Mouse (Mus musculus): ENCODE data around the gene Cfap54. TPM values are rescaled to one million over a fixed set of nuclear protein-coding genes. Genes with fewer than 3 reads are reported as not detected.

Gene Cfap54
- polyA plus RNA-seq, 2 experiments, result 0.25 to 0.35 TPM

- Histone ChIP-seq H3K4me1 (ENCODE audit: control insufficient read depth, insufficient read depth, low read length) (peaks cover 16% of the 10 kb centered on the region), H3K27ac (replicated peaks; ENCODE audit: low read depth, low read length) (no peak overlapping the region), H3K27me3 (ENCODE audit: control insufficient read depth, insufficient read depth, low read length) (no peaks in the 10 kb centered on the region), H3K4me2 (replicated peaks; ENCODE audit: low read depth, low read length, severe bottlenecking) (no peak overlapping the region), H3K9ac (ENCODE audit: low read depth, low read length, severe bottlenecking) (no peak overlapping the region), H3K4me3 (replicated peaks; ENCODE audit: low read length) (no peak overlapping the region), H3K9me3 (ENCODE audit: control insufficient read depth, low read length) (no peaks in the 10 kb centered on the region), H3K36me3 (ENCODE audit: control insufficient read depth, insufficient read depth, low read length) (no peaks in the 10 kb centered on the region)
- TF ChIP-seq POLR2A (IDR thresholded peaks at IDR 0.05; ENCODE audit: borderline replicate concordance, extremely low read depth, insufficient read depth, insufficient read length), result no peak
- DNase-seq (ENCODE audit: low spot score) (peak; percentile 12), ATAC-seq (ENCODE audit: low FRiP score, low read depth) (no peak)
- 17% methylated on average over 5 of the region's 5 CpGs for WGBS
Observed at GRCm38 (mm10) chr10:92934506-92934905, 146.9 kb downstream of the Cfap54 start.

DNA sequence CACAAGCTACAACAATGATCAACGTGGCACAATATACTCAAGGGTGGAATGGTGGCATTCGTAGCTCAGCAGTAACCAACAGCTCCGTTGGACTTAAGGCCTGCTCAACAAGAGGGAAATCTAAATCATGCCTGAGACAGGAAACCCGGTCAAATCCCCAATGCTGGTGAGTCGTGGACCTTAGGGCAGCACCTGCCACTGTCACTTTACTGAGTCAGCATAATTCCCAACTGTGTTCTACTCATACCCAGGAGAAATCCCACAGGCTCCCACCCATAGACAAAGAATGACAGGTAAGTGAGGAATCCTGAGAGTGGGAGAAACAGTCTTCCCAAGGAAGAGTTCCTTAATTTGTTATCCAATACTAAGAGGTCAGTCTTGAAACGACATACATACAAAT lies 147.8 kb downstream of the Cfap54 start:
- no peaks in the 10 kb centered on the region for H3K27me3 ChIP-seq (ENCODE audit: control insufficient read depth, insufficient read depth, low read length)
- ATAC-seq (ENCODE audit: low FRiP score, low read depth) (no peak), DNase-seq (ENCODE audit: low spot score) (no peak)
- H3K9me3 ChIP-seq (ENCODE audit: control insufficient read depth, low read length), result no peaks in the 10 kb centered on the region
- 76% methylated on average over 6 of the region's 6 CpGs for WGBS
- no peak overlapping the region for H3K4me2 ChIP-seq (replicated peaks; ENCODE audit: low read depth, low read length, severe bottlenecking)
- H3K9ac ChIP-seq (ENCODE audit: low read depth, low read length, severe bottlenecking), result no peak overlapping the region
- no peak overlapping the region for H3K4me3 ChIP-seq (replicated peaks; ENCODE audit: low read length)
- no peak for TF ChIP-seq POLR2A (IDR thresholded peaks at IDR 0.05; ENCODE audit: borderline replicate concordance, extremely low read depth, insufficient read depth, insufficient read length)
- H3K27ac ChIP-seq (replicated peaks; ENCODE audit: low read depth, low read length), result no peak overlapping the region
- no peaks in the 10 kb centered on the region for H3K36me3 ChIP-seq (ENCODE audit: control insufficient read depth, insufficient read depth, low read length)
- H3K4me1 ChIP-seq (ENCODE audit: control insufficient read depth, insufficient read depth, low read length), result peaks cover 12% of the 10 kb centered on the region

DNA sequence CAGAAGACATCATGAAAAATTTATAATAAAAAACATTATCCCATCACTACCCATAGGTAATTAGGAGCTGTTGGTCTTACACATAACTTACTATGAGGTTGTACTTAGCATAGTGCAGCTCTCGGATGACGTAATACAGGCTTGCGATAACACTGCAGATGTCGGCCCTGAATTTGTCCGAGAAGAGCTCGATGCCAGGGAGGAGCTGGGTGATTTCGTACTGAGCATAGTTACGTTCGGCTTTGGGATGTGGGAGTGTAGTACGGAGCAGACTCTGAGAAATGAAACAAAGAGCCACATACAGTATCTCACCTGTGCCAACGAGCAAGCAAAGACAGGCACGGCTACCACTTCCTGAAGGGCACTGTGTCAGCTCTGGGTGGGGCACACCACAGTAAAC lies 149.0 kb downstream of the Cfap54 start:
- ATAC-seq (ENCODE audit: low FRiP score, low read depth) (no peak), DNase-seq (ENCODE audit: low spot score) (no peak)
- Histone ChIP-seq H3K4me1 (ENCODE audit: control insufficient read depth, insufficient read depth, low read length) (peaks cover 1% of the 10 kb centered on the region; the same call in 1 of the 2 replicates), H3K4me2 (replicated peaks; ENCODE audit: low read depth, low read length, severe bottlenecking) (no peak overlapping the region), H3K9me3 (ENCODE audit: control insufficient read depth, low read length) (no peaks in the 10 kb centered on the region), H3K27me3 (ENCODE audit: control insufficient read depth, insufficient read depth, low read length) (no peaks in the 10 kb centered on the region), H3K27ac (replicated peaks; ENCODE audit: low read depth, low read length) (no peak overlapping the region), H3K36me3 (ENCODE audit: control insufficient read depth, insufficient read depth, low read length) (no peaks in the 10 kb centered on the region), H3K9ac (ENCODE audit: low read depth, low read length, severe bottlenecking) (no peak overlapping the region), H3K4me3 (replicated peaks; ENCODE audit: low read length) (no peak overlapping the region)
- WGBS, result 92% methylated on average over 12 of the region's 12 CpGs
- TF ChIP-seq POLR2A (IDR thresholded peaks at IDR 0.05; ENCODE audit: borderline replicate concordance, extremely low read depth, insufficient read depth, insufficient read length), result no peak

DNA sequence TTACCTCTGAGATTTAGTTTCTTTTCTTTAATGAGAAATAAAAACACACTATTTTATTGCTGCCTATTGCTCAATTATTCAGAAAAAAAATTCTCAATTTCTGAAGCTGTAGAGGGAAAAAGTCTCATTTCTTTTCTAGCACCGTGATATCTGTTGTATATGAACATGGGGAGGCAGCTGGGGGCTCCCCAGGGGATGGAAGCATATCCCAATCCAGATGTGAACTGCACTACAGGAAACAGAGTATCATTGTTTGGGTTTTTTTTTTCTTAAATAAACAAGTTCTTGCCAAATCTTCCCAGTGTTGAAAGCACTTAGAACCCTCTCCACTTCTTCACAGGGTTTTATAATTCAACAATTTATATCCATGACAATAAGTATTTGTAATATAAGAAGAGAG lies 151.4 kb downstream of the Cfap54 start:
- Histone ChIP-seq H3K9ac (ENCODE audit: low read depth, low read length, severe bottlenecking) (no peak overlapping the region), H3K36me3 (ENCODE audit: control insufficient read depth, insufficient read depth, low read length) (no peaks in the 10 kb centered on the region), H3K9me3 (ENCODE audit: control insufficient read depth, low read length) (no peaks in the 10 kb centered on the region), H3K4me2 (replicated peaks; ENCODE audit: low read depth, low read length, severe bottlenecking) (no peak overlapping the region), H3K4me1 (ENCODE audit: control insufficient read depth, insufficient read depth, low read length) (no peaks in the 10 kb centered on the region), H3K27ac (replicated peaks; ENCODE audit: low read depth, low read length) (no peak overlapping the region), H3K27me3 (ENCODE audit: control insufficient read depth, insufficient read depth, low read length) (no peaks in the 10 kb centered on the region), H3K4me3 (replicated peaks; ENCODE audit: low read length) (no peak overlapping the region)
- no peak for TF ChIP-seq POLR2A (IDR thresholded peaks at IDR 0.05; ENCODE audit: borderline replicate concordance, extremely low read depth, insufficient read depth, insufficient read length)
- no peak for ATAC-seq (ENCODE audit: low FRiP score, low read depth)
- peak; percentile 23 for DNase-seq (ENCODE audit: low spot score)
- 44% methylated on average over 1 of the region's 1 CpGs for WGBS

DNA sequence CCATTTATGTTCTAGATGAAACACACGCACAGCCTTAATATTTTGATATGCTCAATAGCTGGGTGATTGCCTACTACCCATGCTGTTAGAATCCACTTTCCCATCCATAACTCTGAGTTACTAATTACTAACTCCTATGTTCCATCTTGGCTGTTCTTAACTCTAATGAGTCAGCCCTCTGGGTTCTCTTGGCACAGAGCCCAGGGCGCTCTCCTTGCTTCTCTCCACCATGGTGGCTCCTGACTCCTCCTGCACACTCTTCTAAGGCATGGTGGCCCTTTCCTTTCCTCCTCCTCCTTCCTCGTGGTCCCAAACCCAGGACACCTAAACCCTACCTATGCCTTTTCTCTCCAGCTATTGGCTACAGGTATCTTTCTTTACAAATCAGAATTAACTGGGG lies 153.2 kb downstream of the Cfap54 start:
- TF ChIP-seq POLR2A (IDR thresholded peaks at IDR 0.05; ENCODE audit: borderline replicate concordance, extremely low read depth, insufficient read depth, insufficient read length), result no peak
- H3K9me3 ChIP-seq (ENCODE audit: control insufficient read depth, low read length), result no peaks in the 10 kb centered on the region
- H3K9ac ChIP-seq (ENCODE audit: low read depth, low read length, severe bottlenecking), result no peak overlapping the region
- H3K4me2 ChIP-seq (replicated peaks; ENCODE audit: low read depth, low read length, severe bottlenecking), result no peak overlapping the region
- no peak overlapping the region for H3K4me3 ChIP-seq (replicated peaks; ENCODE audit: low read length)
- DNase-seq (ENCODE audit: low spot score) (no peak), ATAC-seq (ENCODE audit: low FRiP score, low read depth) (no peak)
- no peaks in the 10 kb centered on the region for H3K36me3 ChIP-seq (ENCODE audit: control insufficient read depth, insufficient read depth, low read length)
- H3K27me3 ChIP-seq (ENCODE audit: control insufficient read depth, insufficient read depth, low read length), result no peaks in the 10 kb centered on the region
- H3K27ac ChIP-seq (replicated peaks; ENCODE audit: low read depth, low read length), result no peak overlapping the region
- 90% methylated on average over 3 of the region's 3 CpGs for WGBS
- no peaks in the 10 kb centered on the region for H3K4me1 ChIP-seq (ENCODE audit: control insufficient read depth, insufficient read depth, low read length)

- H3K27me3 ChIP-seq (ENCODE audit: control insufficient read depth, insufficient read depth, low read length), result no peaks in the 10 kb centered on the region
- no peaks in the 10 kb centered on the region for H3K4me1 ChIP-seq (ENCODE audit: control insufficient read depth, insufficient read depth, low read length)
- 86% methylated on average over 1 of the region's 1 CpGs for WGBS
- no peak overlapping the region for H3K4me2 ChIP-seq (replicated peaks; ENCODE audit: low read depth, low read length, severe bottlenecking)
- no peaks in the 10 kb centered on the region for H3K36me3 ChIP-seq (ENCODE audit: control insufficient read depth, insufficient read depth, low read length)
- no peak overlapping the region for H3K4me3 ChIP-seq (replicated peaks; ENCODE audit: low read length)
- DNase-seq (ENCODE audit: low spot score) (no peak), ATAC-seq (ENCODE audit: low FRiP score, low read depth) (no peak)
- H3K9me3 ChIP-seq (ENCODE audit: control insufficient read depth, low read length), result no peaks in the 10 kb centered on the region
- no peak overlapping the region for H3K9ac ChIP-seq (ENCODE audit: low read depth, low read length, severe bottlenecking)
- no peak overlapping the region for H3K27ac ChIP-seq (replicated peaks; ENCODE audit: low read depth, low read length)
- TF ChIP-seq POLR2A (IDR thresholded peaks at IDR 0.05; ENCODE audit: borderline replicate concordance, extremely low read depth, insufficient read depth, insufficient read length), result no peak
Observed at GRCm38 (mm10) chr10:92918551-92918950, 162.9 kb downstream of the Cfap54 start.
